Mouse (Mus musculus) kidney, postnatal 0 days (tissue): Measurements from ENCODE around the gene Syk. TPM values are rescaled to one million over a fixed set of nuclear protein-coding genes. Genes with fewer than 3 reads are reported as not detected.

Experiments used
- ATAC-seq: fragments of 200-750 bp; cut with Nextera tagmentation; replicated peaks from 2 replicates; pipeline ENCODE4 v1.8.0; 2017; ENCODE audit warnings: low read depth, moderate number of reproducible peaks, moderate TSS enrichment, moderate library complexity; ENCODE audit not compliant: low FRiP score
- DNase-seq: peaks from one replicate; pipeline ENCODE4 v3.0.0-alpha.2; 2016; ENCODE audit warnings: low spot score
- H3K27ac ChIP-seq: fragments of 300-500 bp; sonication (generic); 2 replicates; pipeline ENCODE4 v1.5.1; 2014; ENCODE audit warnings: mild to moderate bottlenecking
- H3K27me3 ChIP-seq: fragments of 300-500 bp; sonication (generic); 2 replicates; pipeline ENCODE4 v1.6.1; 2014; ENCODE audit warnings: low read length, mixed read lengths; ENCODE audit not compliant: insufficient read depth
- H3K36me3 ChIP-seq: fragments of 300-500 bp; sonication (generic); 2 replicates; pipeline ENCODE4 v1.6.1; 2014; ENCODE audit warnings: low read length, mixed read lengths; ENCODE audit not compliant: insufficient read depth
- H3K4me1 ChIP-seq: fragments of 300-500 bp; sonication (generic); replicated peaks from 2 replicates; pipeline ENCODE4 v1.6.1; 2014; ENCODE audit warnings: antibody characterized with exemption, low read length, mixed read lengths; ENCODE audit not compliant: insufficient read depth
- H3K4me2 ChIP-seq: fragments of 300-500 bp; sonication (generic); 2 replicates; pipeline ENCODE4 v1.6.1; 2014; ENCODE audit warnings: mild to moderate bottlenecking, low read length, moderate library complexity, mixed read lengths
- H3K4me3 ChIP-seq: fragments of 300-500 bp; sonication (generic); replicated peaks from 2 replicates; pipeline ENCODE4 v1.5.1; 2014; ENCODE audit warnings: low read depth, low read length
- H3K9ac ChIP-seq: fragments of 300-500 bp; sonication (generic); 2 replicates; pipeline ENCODE4 v1.6.1; 2014; ENCODE audit warnings: low read depth, low read length
- H3K9me3 ChIP-seq: fragments of 300-500 bp; sonication (generic); replicated peaks from 2 replicates; pipeline ENCODE4 v1.6.1; 2016; ENCODE audit warnings: low read length, inconsistent platforms, mixed read lengths
- CTCF ChIP-seq: IDR thresholded peaks from 2 replicates; pipeline ENCODE4 v1.5.1; 2016; ENCODE audit warnings: antibody characterized with exemption, low read depth, mild to moderate bottlenecking, moderate library complexity
- WGBS: fragments of 180-500 bp; shearing (Covaris S2); extraction: QIAGEN DNeasy Blood & Tissue Kit; methylation state at CpG from one replicate; pipeline ENCODE4 v1.1.7; 2014; 5-methylcytosine and 5-hydroxymethylcytosine counted together
- polyA plus RNA-seq: library from polyadenylated mRNA; unstranded; fragments of >200 nt; fragmentation: Nextera tagmentation; extraction: Ambion mirVana; gene quantifications from 2 replicates; pipeline ENCODE4 v1.2.1, GENCODE M21; 2015

Syk gene
- polyA plus RNA-seq, 1 experiment from 2014 or later, result 3.3 TPM

DNA sequence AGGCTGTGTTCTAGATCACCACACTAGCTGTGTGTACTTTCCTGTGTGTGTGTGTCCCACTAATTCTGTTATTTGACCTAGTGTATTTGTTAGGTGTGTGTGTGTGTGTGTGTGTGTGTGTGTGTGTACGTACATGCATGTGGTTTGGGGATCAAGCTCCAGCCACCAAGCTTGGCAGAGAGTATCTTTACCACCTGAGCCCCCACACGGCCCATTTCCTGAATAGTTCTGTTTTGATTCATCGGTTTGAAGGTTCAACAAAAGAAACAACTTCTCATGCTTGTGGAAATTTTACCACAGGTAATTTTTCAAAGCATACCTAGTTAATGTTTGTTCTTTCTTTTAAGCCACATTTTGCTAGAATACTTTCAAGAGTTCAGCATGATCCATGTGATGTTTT lies 52.5 kb downstream of the Syk start:
- Histone ChIP-seq H3K27me3 (no peaks in the 10 kb centered on the region), H3K4me1 (no peaks in the 10 kb centered on the region), H3K4me2 (no peak overlapping the region), H3K4me3 (no peak overlapping the region), H3K9ac (no peak overlapping the region), H3K9me3 (no peaks in the 10 kb centered on the region), H3K27ac (no peak overlapping the region), H3K36me3 (0 out of 2 replicates have a peak, but pooled peaks cover 3% of the 10 kb centered on the region)
- ATAC-seq, result no peak
- 79% methylated on average over 3 of the region's 3 CpGs for WGBS
- TF ChIP-seq CTCF, result no peak
- DNase-seq, result no peak

DNA sequence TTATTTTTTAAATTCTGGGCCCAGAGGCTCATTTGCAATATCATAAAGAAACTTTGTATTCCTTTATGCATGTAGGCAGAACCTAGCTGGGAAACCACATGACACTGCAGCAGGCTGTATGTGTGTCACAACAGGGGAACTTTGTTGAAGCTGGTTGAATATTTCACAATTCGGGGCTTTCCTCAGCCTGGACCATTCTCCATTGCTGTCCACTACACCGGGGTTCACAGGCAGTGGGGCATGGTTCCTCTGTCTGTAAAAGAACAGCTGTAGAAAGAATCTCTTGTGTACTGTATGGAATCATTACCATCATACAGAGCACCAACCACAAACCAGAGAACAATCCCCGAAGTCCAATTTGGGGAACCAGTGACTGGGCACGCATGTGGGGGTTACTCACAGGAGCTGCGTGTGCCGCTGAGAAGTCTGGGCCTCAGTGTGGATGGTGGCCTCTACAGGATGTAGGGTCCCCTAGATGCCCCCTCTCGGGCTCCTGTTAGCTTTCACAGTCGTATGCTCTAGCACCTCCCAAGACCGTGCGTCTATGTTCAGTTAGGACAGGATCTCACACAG lies 53.3 kb downstream of the Syk start:
- no peaks in the 10 kb centered on the region for H3K4me1 ChIP-seq
- WGBS, result 56% methylated on average over 10 of the region's 10 CpGs
- H3K4me3 ChIP-seq, result no peak overlapping the region
- no peak overlapping the region for H3K4me2 ChIP-seq
- DNase-seq (no peak), ATAC-seq (no peak)
- H3K9me3 ChIP-seq, result no peaks in the 10 kb centered on the region
- H3K9ac ChIP-seq, result no peak overlapping the region
- 0 out of 2 replicates have a peak, but pooled peaks cover 3% of the 10 kb centered on the region for H3K36me3 ChIP-seq
- no peak for TF ChIP-seq CTCF
- no peak overlapping the region for H3K27ac ChIP-seq
- no peaks in the 10 kb centered on the region for H3K27me3 ChIP-seq

DNA sequence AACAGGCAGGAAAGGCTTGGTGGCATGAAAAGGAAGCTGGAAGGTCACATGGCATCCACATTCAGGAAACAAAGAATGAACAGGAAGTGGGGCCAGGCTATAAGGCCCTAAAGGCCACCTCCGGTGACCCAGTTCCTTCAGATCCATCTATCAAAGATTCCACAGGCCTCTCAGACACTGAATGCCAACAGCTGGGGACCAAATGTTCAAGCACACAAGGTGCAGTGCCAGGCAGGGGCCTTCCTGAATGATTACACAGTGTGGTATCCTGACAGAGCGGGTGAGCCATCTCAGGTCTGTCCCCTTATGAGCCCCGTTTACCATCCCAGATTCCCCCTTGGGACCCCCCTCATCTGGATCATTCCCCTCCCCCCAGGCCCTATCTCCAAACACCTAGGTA lies 63.6 kb downstream of the Syk start:
- Histone ChIP-seq H3K9me3 (no peaks in the 10 kb centered on the region), H3K4me1 (no peaks in the 10 kb centered on the region), H3K36me3 (no peaks in the 10 kb centered on the region), H3K9ac (no peak overlapping the region), H3K27me3 (no peaks in the 10 kb centered on the region), H3K4me2 (no peak overlapping the region), H3K27ac (no peak overlapping the region), H3K4me3 (no peak overlapping the region)
- WGBS, result 77% methylated on average over 3 of the region's 3 CpGs
- DNase-seq, result no peak
- no peak for TF ChIP-seq CTCF
- ATAC-seq, result no peak

DNA sequence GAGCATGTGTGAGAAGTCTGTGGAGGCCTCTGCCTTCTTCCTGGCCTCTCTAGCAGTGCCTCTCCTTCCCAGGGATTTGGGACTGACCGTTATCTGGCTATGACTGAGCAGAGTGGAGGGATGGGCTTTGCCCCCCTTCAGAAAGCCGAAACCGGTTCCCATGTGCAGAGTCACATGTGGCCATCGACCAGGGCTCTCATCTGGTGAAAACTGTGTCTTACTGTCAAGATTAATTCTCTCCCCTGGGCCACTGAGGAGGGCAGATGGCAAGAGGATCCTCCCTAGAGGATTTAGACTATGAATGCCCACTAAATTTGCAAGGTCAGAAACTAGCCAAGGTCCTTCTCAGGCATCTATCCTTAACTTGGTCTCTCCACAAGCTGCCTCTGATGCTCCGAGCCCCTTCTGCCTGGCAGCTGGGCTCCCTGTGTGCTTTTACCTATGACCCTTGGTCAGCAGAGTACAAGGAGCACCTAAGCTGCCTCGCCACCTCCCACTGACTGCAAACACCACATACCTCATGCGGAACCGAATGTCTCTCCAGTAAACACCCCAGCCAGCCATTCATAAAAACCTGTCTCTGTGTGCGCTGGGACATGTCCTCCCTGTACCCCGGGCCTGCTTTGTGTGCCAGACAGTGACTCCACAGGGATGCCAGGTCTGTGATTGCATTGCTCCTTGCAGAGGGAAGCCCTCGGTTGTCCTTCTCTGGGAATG lies 65.2 kb downstream of the Syk start:
- no peak overlapping the region for H3K4me3 ChIP-seq
- no peaks in the 10 kb centered on the region for H3K4me1 ChIP-seq
- ATAC-seq (peak; percentile 22; the same call in 1 of the 2 replicates), DNase-seq (peak; percentile 46)
- no peaks in the 10 kb centered on the region for H3K27me3 ChIP-seq
- no peak overlapping the region for H3K4me2 ChIP-seq
- H3K9ac ChIP-seq, result no peak overlapping the region
- no peaks in the 10 kb centered on the region for H3K9me3 ChIP-seq
- H3K27ac ChIP-seq, result no peak overlapping the region
- WGBS, result 42% methylated on average over 11 of the region's 11 CpGs
- H3K36me3 ChIP-seq, result no peaks in the 10 kb centered on the region
- TF ChIP-seq CTCF, result no peak

DNA sequence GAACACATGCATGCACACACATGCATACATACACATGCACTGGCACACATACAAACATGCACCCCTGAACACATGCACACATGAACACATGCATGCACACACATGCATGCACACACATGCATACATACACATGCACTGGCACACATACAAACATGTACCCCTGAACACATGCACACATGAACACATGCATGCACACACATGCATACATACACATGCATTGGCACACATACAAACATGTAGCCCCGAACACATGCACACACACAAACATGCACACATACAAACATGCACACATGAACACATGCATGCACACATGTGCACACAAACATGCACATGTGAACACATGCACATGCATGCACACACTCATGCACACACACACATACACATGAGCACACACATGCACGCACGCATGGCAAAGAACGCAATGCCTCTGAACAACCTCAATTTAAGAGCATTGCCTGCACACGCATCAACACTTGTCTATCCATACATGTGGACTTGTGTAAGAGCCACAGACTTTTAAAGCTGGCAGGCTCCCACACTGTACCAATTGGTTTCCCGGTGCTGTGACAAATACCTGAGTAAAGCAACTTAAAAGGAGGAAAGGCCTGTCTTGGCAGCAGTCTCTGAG lies 66.9 kb downstream of the Syk start:
- no peak for TF ChIP-seq CTCF
- DNase-seq (no peak), ATAC-seq (no peak)
- 94% methylated on average over 6 of the region's 6 CpGs for whole genome bisulfite sequencing
- Histone ChIP-seq H3K4me2 (no peak overlapping the region), H3K27ac (no peak overlapping the region), H3K9me3 (no peaks in the 10 kb centered on the region), H3K4me3 (no peak overlapping the region), H3K27me3 (no peaks in the 10 kb centered on the region), H3K9ac (no peak overlapping the region), H3K4me1 (no peaks in the 10 kb centered on the region), H3K36me3 (no peaks in the 10 kb centered on the region)

DNA sequence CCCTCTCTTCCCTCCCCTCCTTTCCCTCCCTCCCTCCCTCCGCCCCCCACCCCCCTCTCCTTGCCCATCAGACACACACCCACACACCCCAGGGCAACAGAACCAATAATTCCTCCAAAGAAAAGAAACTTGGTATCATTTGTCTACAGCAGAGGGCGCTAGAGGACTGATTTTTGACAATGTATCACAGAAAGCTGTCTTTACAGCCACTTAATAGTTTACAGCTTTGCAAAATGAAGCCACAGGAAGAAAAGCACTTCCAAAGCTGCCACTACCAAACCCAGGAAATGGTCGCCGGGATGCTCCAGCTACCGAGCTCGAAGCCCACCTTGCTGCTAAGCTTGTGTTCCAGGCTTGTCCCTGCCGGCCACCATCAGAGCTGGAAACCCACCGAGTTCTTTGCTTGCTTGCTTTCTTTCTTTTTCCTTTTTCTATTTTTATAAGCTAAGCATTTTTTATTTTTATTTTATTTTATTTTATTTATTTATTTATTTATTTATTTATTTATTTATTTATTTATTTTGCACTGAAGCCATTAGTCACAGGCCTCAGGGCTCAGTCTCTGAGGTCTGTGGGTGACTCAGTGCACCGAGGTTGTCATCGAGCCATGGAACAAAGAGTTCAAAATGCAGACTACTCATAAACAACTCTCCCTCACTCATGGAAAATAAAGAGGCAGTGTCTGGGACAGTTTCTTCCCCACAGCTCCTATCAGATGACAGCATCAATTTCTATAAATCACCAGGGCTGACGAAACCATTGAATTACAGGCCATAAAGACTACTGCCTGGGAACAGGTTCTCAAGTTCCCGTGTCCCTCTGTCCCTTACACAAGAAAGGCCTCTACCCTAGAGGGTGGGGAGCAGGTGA lies 68.6 kb downstream of the Syk start:
- peak; percentile 87 for DNase-seq
- H3K27ac ChIP-seq, result no peak overlapping the region
- H3K9me3 ChIP-seq, result no peaks in the 10 kb centered on the region
- 23% methylated on average over 11 of the region's 12 CpGs for WGBS
- no peak overlapping the region for H3K4me2 ChIP-seq
- H3K4me3 ChIP-seq, result no peak overlapping the region
- no peak overlapping the region for H3K9ac ChIP-seq
- TF ChIP-seq CTCF, result peak; percentile 78
- H3K27me3 ChIP-seq, result no peaks in the 10 kb centered on the region
- no peaks in the 10 kb centered on the region for H3K4me1 ChIP-seq
- ATAC-seq, result peak; percentile 42; the same call in 1 of the 2 replicates
- no peaks in the 10 kb centered on the region for H3K36me3 ChIP-seq
